29 mouse cellular contexts compared by ENCODE assay signal in the genomic region with DNA sequence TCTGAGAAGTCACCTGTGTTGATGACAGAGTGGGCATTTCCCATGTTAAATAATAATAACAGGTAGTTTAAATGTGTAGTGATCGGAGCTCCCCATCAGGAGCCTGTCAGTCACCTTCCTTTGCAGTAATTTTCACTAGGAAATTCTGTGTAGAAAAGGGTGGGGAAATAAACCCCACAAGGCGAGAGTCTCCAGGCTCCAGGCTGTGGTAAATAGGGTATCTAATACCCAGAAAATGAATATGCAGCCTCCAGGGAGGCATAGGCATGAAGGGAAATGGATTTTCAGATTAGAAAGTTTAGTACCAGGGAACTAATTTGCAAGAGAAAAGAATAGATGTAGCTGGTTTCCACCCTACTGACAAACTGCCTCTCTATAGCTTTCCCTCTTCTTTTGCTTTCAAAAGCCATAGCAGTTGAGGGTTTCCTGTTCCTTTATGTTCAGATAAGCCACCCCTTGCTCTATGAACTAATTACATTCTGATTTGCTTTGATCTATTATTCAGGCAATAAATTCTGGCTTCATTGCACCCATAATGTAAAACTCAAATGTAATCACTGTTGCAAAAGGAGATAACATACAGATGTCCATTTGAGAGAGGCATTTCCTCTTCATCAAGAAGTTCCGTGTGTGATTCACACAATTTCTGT.
DNase-seq lines count a peak whose midpoint lies in the region; ATAC-seq and TF ChIP-seq lines count a peak whose summit lies in the region.
"Had no signal": no experiment of that assay in that cellular context is flagged by ENCODE, and none has a peak within 500 bp of the region (broad histone marks: within the 10 kb centered on the region; RNA-seq: fewer than 3 reads in every experiment).

No protein-coding gene starts in this region.

- no peak overlapping the region for H3K4me3 ChIP-seq in kidney, adult 2 months (ENCODE audit: insufficient read depth, low read depth, low read length)
- H3K4me3 ChIP-seq in midbrain, embryonic 13.5 days (replicated peaks): no peak overlapping the region
- H3K4me3 ChIP-seq in midbrain, postnatal 0 days (ENCODE audit: low read depth, low read length): no peak overlapping the region
- H3K4me3 ChIP-seq in intestine, embryonic 16.5 days (ENCODE audit: low read length): no peak overlapping the region
- H3K4me3 ChIP-seq: embryonic facial prominence, embryonic 10.5 days; layer of hippocampus, adult 2 months; limb, embryonic 10.5 days; liver, embryonic 15.5 days; lung, embryonic 15.5 days; megakaryocyte, embryonic 14.5 days; neural tube, embryonic 12.5 days had no signal

- no peak for TF ChIP-seq POLR2A in kidney, adult 2 months (IDR thresholded peaks at IDR 0.05; ENCODE audit: low read depth, low read length)

- peak; percentile 72 for ATAC-seq in midbrain, embryonic 13.5 days
- ATAC-seq in midbrain, postnatal 0 days (ENCODE audit: low FRiP score): no peak
- ATAC-seq in intestine, embryonic 16.5 days: peak; percentile 75
- ATAC-seq: hindbrain, postnatal 0 days; Patski had no signal

- peak overlapping the region; percentile 45; the same call in 1 of the 2 replicates for H3K27ac ChIP-seq in kidney, adult 2 months (ENCODE audit: insufficient read depth, low read depth, low read length)
- peak overlapping the region; percentile 30; the same call in 1 of the 2 replicates for H3K27ac ChIP-seq in midbrain, embryonic 13.5 days
- H3K27ac ChIP-seq in midbrain, postnatal 0 days (ENCODE audit: low read depth, low read length): no peak overlapping the region
- H3K27ac ChIP-seq in intestine, embryonic 16.5 days (ENCODE audit: low read length): peak overlapping the region; percentile 72
- H3K27ac ChIP-seq: embryonic facial prominence, embryonic 10.5 days; hindbrain, postnatal 0 days; layer of hippocampus, adult 2 months; limb, embryonic 10.5 days; liver, embryonic 15.5 days; lung, embryonic 15.5 days; neural tube, embryonic 12.5 days had no signal

- TF ChIP-seq CTCF in kidney, adult 2 months (conservative IDR thresholded peaks at IDR 0.05; ENCODE audit: insufficient read depth, insufficient read length, low read depth, low read length): no peak
- no peak for TF ChIP-seq CTCF in midbrain, postnatal 0 days (IDR thresholded peaks at IDR 0.05)

- H3K4me1 ChIP-seq in kidney, adult 2 months (ENCODE audit: control insufficient read depth, insufficient read depth, low read length): peaks cover 14% of the 10 kb centered on the region; the same call in 1 of the 2 replicates
- peaks cover 6% of the 10 kb centered on the region; the same call in 1 of the 2 replicates for H3K4me1 ChIP-seq in midbrain, embryonic 13.5 days (replicated peaks)
- no peaks in the 10 kb centered on the region for H3K4me1 ChIP-seq in midbrain, postnatal 0 days (ENCODE audit: insufficient read depth, low read length)
- 0 out of 2 replicates have a peak, but pooled peaks cover 3% of the 10 kb centered on the region for H3K4me1 ChIP-seq in intestine, embryonic 16.5 days (ENCODE audit: control insufficient read depth, insufficient read depth, low read length)
- H3K4me1 ChIP-seq: embryonic facial prominence, embryonic 10.5 days; limb, embryonic 10.5 days; liver, embryonic 15.5 days; lung, embryonic 15.5 days; megakaryocyte, embryonic 14.5 days; neural tube, embryonic 12.5 days had no signal

- H3K36me3 ChIP-seq in kidney, adult 2 months (ENCODE audit: control insufficient read depth, insufficient read depth, low read length): no peaks in the 10 kb centered on the region
- no peaks in the 10 kb centered on the region for H3K36me3 ChIP-seq in midbrain, embryonic 13.5 days
- H3K36me3 ChIP-seq in midbrain, postnatal 0 days (ENCODE audit: insufficient read depth, low read length): no peaks in the 10 kb centered on the region
- H3K36me3 ChIP-seq in intestine, embryonic 16.5 days (ENCODE audit: control insufficient read depth, insufficient read depth, low read length): no peaks in the 10 kb centered on the region
- H3K36me3 ChIP-seq: embryonic facial prominence, embryonic 10.5 days; G1E; limb, embryonic 10.5 days; liver, embryonic 15.5 days; lung, embryonic 15.5 days; neural tube, embryonic 12.5 days had no signal

- H3K9ac ChIP-seq in midbrain, embryonic 13.5 days (replicated peaks): no peak overlapping the region
- H3K9ac ChIP-seq in midbrain, postnatal 0 days (replicated peaks; ENCODE audit: low read length, poor library complexity, severe bottlenecking): no peak overlapping the region
- no peak overlapping the region for H3K9ac ChIP-seq in intestine, embryonic 16.5 days (ENCODE audit: low read depth, low read length)
- H3K9ac ChIP-seq: liver, embryonic 15.5 days; lung, embryonic 15.5 days; neural tube, embryonic 12.5 days had no signal

- DNase-seq in kidney, adult 2 months: no peak
- no peak for DNase-seq in kidney, adult 9 months
- no peak for DNase-seq in midbrain, postnatal 0 days (ENCODE audit: low spot score)
- DNase-seq in urinary bladder, postnatal 14 days (ENCODE audit: low spot score): no peak
- DNase-seq in gastrocnemius, postnatal 4 days (ENCODE audit: low spot score in 2 of 2): no peak
- DNase-seq: adrenal gland, postnatal 36 days; B cell, adult 2 months; cerebellum, adult 11 months; cerebellum, adult 9-11 months; heart, adult 11 months; kidney, postnatal 10 days; liver; lung, postnatal 36 days; right cerebral cortex, postnatal 25 days; thymus, postnatal 36 days had no signal

- no peak overlapping the region for H3K4me2 ChIP-seq in midbrain, embryonic 13.5 days (replicated peaks)
- H3K4me2 ChIP-seq in midbrain, postnatal 0 days (ENCODE audit: low read depth, low read length, poor library complexity, severe bottlenecking): no peak overlapping the region
- 0 out of 2 replicates have a peak overlapping the region, but pooled peaks have one; percentile 3 for H3K4me2 ChIP-seq in intestine, embryonic 16.5 days (ENCODE audit: low read depth, low read length)
- H3K4me2 ChIP-seq: heart, embryonic 11.5 days; liver, embryonic 15.5 days; lung, embryonic 15.5 days; neural tube, embryonic 12.5 days had no signal

- H3K9me3 ChIP-seq in midbrain, embryonic 13.5 days: no peaks in the 10 kb centered on the region
- H3K9me3 ChIP-seq in midbrain, postnatal 0 days (ENCODE audit: low read length): no peaks in the 10 kb centered on the region
- H3K9me3 ChIP-seq in intestine, embryonic 16.5 days (ENCODE audit: control insufficient read depth, low read length): no peaks in the 10 kb centered on the region
- H3K9me3 ChIP-seq: embryonic facial prominence, embryonic 10.5 days; limb, embryonic 10.5 days; liver, embryonic 15.5 days; lung, embryonic 15.5 days; neural tube, embryonic 12.5 days had no signal

- no peaks in the 10 kb centered on the region for H3K27me3 ChIP-seq in kidney, adult 2 months (replicated peaks; ENCODE audit: control insufficient read depth, insufficient read depth, low read length)
- H3K27me3 ChIP-seq in midbrain, embryonic 13.5 days: no peaks in the 10 kb centered on the region; the same call in 1 of the 2 replicates
- no peaks in the 10 kb centered on the region for H3K27me3 ChIP-seq in midbrain, postnatal 0 days (ENCODE audit: insufficient read depth, low read length)
- no peaks in the 10 kb centered on the region for H3K27me3 ChIP-seq in intestine, embryonic 16.5 days (replicated peaks; ENCODE audit: control insufficient read depth, insufficient read depth, low read length)
- H3K27me3 ChIP-seq: CH12.LX; liver, embryonic 15.5 days; lung, embryonic 15.5 days; megakaryocyte, embryonic 14.5 days; neural tube, embryonic 12.5 days; Patski had no signal

- 57% methylated on average over 3 of the region's 3 CpGs for WGBS in kidney, adult 2 months
- WGBS in midbrain, embryonic 13.5 days: 26% methylated on average over 3 of the region's 3 CpGs
- 31% methylated on average over 3 of the region's 3 CpGs for WGBS in midbrain, postnatal 0 days
- 51% methylated on average over 3 of the region's 3 CpGs for WGBS in intestine, embryonic 16.5 days
